Mouse (Mus musculus) retina, embryonic 14.5 days (tissue): ENCODE results near the gene Ankle1.
"Not testable (repeated sequence)": the region's sequence is repeated elsewhere in the genome, so short reads cannot be mapped to it uniquely, and the experiment has no call there.

Source experiments
- DNase-seq: peaks from one replicate; pipeline ENCODE4 v3.0.0-alpha.2; 2015; ENCODE audit warnings: low spot score

Ankle1 gene

GRCm38 (mm10) chr8:71407441-71407840 is 1.6 kb downstream of the Ankle1 start:
- DNase-seq, result no peak

GRCm38 (mm10) chr8:71408231-71408630 is 2.4 kb downstream of the Ankle1 start:
- no peak for DNase-seq

GRCm38 (mm10) chr8:71411535-71412273 is 5.9 kb downstream of the Ankle1 start:
- DNase-seq, result no peak

GRCm38 (mm10) chr8:71422121-71422520 is 16.3 kb downstream of the Ankle1 start:
- no peak for DNase-seq

GRCm38 (mm10) chr8:71432935-71433334 is 27.1 kb downstream of the Ankle1 start:
- DNase-seq, result not testable (repeated sequence)

- DNase-seq, result no peak
Measured at GRCm38 (mm10) chr8:71437041-71437440, 31.2 kb downstream of the Ankle1 start.

GRCm38 (mm10) chr8:71441404-71441803 is 35.6 kb downstream of the Ankle1 start:
- DNase-seq, result peak; percentile 91

- DNase-seq, result no peak
Measured at GRCm38 (mm10) chr8:71445096-71445495, 39.3 kb downstream of the Ankle1 start.

- no peak for DNase-seq
Measured at GRCm38 (mm10) chr8:71451337-71451736, 45.5 kb downstream of the Ankle1 start.

GRCm38 (mm10) chr8:71451777-71452176 is 46.0 kb downstream of the Ankle1 start:
- DNase-seq, result no peak

- no peak for DNase-seq
Measured at GRCm38 (mm10) chr8:71452669-71453068, 46.9 kb downstream of the Ankle1 start.

- no peak for DNase-seq
Measured at GRCm38 (mm10) chr8:71454668-71455067, 48.9 kb downstream of the Ankle1 start.

GRCm38 (mm10) chr8:71456906-71457305 is 51.1 kb downstream of the Ankle1 start:
- no peak for DNase-seq

- no peak for DNase-seq
Measured at GRCm38 (mm10) chr8:71457659-71458270, 52.0 kb downstream of the Ankle1 start.
